Mouse (Mus musculus) gastrocnemius, postnatal 14 days (tissue): Measurements from ENCODE around the gene Erp44. TPM values are rescaled to one million over a fixed set of nuclear protein-coding genes. Genes with fewer than 3 reads are reported as not detected.

Experiments
- DNase-seq: peaks from one replicate; pipeline ENCODE4 v3.0.0; 2021; ENCODE audit warnings: mixed read lengths
- intact Hi-C: fragments of 180-260 bp; cut with DNase I; formaldehyde crosslinking; loops from one replicate; pipeline ENCODE4 v1.15.1; 2025; ENCODE audit warnings: low total_unique reads
- total RNA-seq, 2 experiments: library from RNA; stranded (reverse); gene quantifications; 2 replicates each; pipeline ENCODE4 v1.2.3; 2021

The Erp44 gene
- total RNA-seq, 2 experiments from 2014 or later: 26.4 to 27.6 TPM

- intact Hi-C loops: no loop called here
- DNase-seq: no peak
Observed at GRCm38 (mm10) chr4:48243737-48244136, 35.6 kb downstream of the Erp44 start.

- intact Hi-C loops: no loop called here
- no peak for DNase-seq
Observed at GRCm38 (mm10) chr4:48242482-48242881, 36.9 kb downstream of the Erp44 start.

- DNase-seq: no peak
- intact Hi-C loops: no loop called here
Observed at GRCm38 (mm10) chr4:48239046-48239445, 40.3 kb downstream of the Erp44 start.

DNA sequence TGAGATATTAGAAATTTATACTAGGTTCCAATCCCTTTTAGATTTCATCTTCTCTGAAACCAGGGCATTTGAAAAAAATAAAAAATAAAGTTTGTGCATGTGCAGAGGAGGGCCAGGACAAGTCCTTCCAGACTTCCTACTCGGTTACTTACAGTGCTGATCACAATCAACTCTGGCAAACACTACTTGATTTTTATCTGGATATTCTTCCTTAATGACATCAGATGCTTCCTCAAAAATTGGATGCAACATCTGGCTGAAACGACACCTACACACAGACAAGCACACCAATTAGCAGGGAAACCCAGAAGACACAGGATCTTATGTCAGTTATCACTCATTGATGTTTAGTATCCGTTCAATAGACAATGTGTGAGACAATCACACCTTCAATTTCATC, 42.6 kb downstream of the Erp44 start:
- no peak for DNase-seq
- intact Hi-C loops: no loop called here

GRCm38 (mm10) chr4:48226800-48227199, 52.6 kb downstream of the Erp44 start:
- intact Hi-C loops: loop anchor here (5.0 kb wide), 1 partner anchor 151 kb away; no protein-coding TSS in a partner anchor
- no peak for DNase-seq

- intact Hi-C loops: loop anchor here (5.0 kb wide), 1 partner anchor 152 kb away; no protein-coding TSS in a partner anchor
- no peak for DNase-seq
Observed at GRCm38 (mm10) chr4:48225604-48226003, 53.8 kb downstream of the Erp44 start.

- peak; percentile 64 for DNase-seq
- intact Hi-C loops: loop anchor here (5.0 kb wide), 1 partner anchor 152 kb away; no protein-coding TSS in a partner anchor
Observed at GRCm38 (mm10) chr4:48225173-48225572, 54.2 kb downstream of the Erp44 start.

GRCm38 (mm10) chr4:48203564-48203963, 75.8 kb downstream of the Erp44 start:
- DNase-seq: no peak
- intact Hi-C loops: no loop called here

- DNase-seq: no peak
- intact Hi-C loops: no loop called here
Observed at GRCm38 (mm10) chr4:48198447-48198846, 80.9 kb downstream of the Erp44 start.

- DNase-seq: no peak
- intact Hi-C loops: no loop called here
Observed at GRCm38 (mm10) chr4:48197925-48198324, 81.4 kb downstream of the Erp44 start.

DNA sequence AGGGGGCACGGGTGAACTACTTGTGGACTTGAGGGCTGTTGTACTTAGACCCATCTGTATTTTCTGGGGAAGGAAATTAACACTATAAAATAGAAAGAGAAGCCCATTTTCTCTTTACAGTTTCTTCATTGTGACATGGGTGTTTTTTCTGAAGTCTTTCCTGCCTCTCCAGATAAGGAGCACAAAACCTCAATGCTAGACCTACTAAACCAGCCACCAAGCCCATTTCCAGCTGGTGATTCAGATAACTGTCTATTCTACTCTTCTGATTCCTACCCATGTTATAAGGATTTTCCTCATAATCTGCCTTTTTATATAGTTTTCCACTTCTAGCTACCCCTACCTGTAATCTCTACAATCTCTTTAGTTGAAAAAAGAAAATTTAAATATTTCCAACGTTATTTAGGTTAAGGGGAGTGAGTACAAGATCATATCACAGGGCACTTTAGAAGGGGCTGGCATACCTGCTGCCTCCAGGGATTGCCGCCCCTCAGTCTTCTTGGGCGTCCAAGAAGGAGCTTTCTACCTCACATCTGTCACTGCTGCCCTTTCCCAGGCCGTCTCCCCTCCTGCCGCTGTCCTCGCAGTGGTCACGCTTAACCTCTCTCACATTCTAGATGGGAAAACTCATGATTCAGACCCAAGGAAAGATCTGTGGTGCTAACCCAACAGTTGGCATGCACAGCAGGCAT, 97.1 kb downstream of the Erp44 start:
- DNase-seq: no peak
- intact Hi-C loops: no loop called here

DNA sequence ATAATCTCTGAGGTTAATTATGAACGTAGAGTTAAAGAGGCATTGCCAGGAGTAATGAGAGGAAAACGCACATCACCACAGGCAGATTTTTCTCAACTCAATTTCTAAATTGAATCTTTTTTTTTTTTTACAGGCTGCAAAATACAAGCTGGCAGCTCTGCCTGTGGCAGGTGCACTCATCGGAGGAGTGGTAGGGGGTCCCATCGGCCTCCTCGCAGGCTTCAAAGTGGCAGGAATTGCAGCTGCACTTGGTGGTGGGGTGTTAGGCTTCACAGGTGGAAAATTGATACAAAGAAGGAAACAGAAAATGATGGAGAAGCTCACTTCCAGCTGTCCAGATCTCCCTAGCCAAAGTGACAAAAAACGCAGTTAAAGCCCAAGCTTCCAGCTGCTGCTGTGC, 98.0 kb downstream of the Erp44 start:
- DNase-seq: no peak
- intact Hi-C loops: no loop called here

- DNase-seq: no peak
- intact Hi-C loops: no loop called here
Observed at GRCm38 (mm10) chr4:48180922-48181321, 98.4 kb downstream of the Erp44 start.

DNA sequence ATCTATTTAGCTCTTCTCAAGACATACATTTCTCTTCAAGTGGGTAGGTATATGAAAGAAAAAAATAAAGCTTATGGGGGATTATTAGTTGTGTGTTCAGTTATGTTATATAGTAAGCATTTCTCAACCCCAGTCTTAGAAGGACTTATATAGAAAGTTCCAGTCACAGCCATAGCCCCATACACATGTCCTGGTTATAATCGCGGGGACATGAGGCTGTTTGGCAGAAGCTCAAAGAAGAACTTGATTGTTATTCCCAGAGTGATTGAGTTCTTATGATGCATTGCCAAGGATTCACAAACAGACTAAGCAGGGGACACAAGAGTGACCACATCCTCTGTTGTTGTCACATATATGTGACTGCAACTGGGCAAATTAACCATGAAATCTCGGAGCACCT, 103.7 kb downstream of the Erp44 start:
- intact Hi-C loops: no loop called here
- no peak for DNase-seq

- intact Hi-C loops: no loop called here
- DNase-seq: no peak
Observed at GRCm38 (mm10) chr4:48163851-48164250, 115.5 kb downstream of the Erp44 start.

- no peak for DNase-seq
- intact Hi-C loops: no loop called here
Observed at GRCm38 (mm10) chr4:48160386-48160785, 119.0 kb downstream of the Erp44 start.

- DNase-seq: no peak
- intact Hi-C loops: no loop called here
Observed at GRCm38 (mm10) chr4:48155864-48156263, 123.5 kb downstream of the Erp44 start.

DNA sequence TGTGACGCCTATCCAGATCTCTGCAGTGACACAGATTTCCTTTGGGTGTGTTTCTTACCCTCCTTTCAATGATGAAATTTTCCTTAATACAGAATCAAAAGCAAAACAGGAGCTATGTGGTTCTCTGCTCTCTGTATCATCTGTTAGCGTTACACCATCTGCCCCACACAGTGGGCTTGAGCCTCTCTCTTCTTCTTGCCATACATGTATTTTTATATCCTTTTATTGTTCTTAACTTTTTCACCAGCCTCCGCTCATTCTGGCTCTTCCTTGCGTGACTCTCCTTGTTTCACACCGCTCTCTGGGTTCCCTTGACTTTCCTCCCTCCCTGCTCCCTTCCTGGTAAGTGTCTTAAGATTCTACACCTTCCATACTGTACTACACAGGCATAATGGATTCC, 126.1 kb downstream of the Erp44 start:
- no peak for DNase-seq
- intact Hi-C loops: no loop called here

DNA sequence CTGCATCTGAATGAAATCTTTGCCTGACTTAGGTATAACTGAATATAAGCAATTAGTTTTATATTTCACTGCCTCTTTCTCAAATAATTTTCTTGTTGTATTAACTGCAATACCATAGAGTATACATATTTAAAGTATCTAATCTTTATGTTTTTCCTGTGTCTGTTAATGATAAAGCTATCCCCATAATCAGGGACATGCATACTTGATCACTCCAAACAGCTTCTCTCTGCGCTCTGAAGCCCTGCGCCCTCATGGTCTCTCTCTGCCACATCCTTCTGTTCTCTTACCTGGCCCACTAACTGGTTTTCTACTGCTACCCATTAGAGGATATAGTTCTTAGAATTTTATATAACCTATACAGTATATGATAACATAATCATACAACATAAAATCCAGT, 129.9 kb downstream of the Erp44 start:
- intact Hi-C loops: no loop called here
- DNase-seq: no peak
